Mouse (Mus musculus) ES-Bruce4 (cell line): ENCODE data around the gene Stam2. TPM values are rescaled to one million over a fixed set of nuclear protein-coding genes. Genes with fewer than 3 reads are reported as not detected.

Experiments used
- H3K27ac ChIP-seq: 2 replicates; pipeline ENCODE4 v1.5.1; 2012; ENCODE audit warnings: low read length, inconsistent platforms; ENCODE audit not compliant: insufficient read depth
- H3K27me3 ChIP-seq: 2 replicates; pipeline ENCODE4 v1.6.1; 2012; ENCODE audit warnings: mild to moderate bottlenecking, low read length, inconsistent platforms; ENCODE audit not compliant: control insufficient read depth, poor library complexity, insufficient read depth, severe bottlenecking
- H3K36me3 ChIP-seq: 2 replicates; pipeline ENCODE4 v1.6.1; 2012; ENCODE audit warnings: inconsistent platforms, mild to moderate bottlenecking, low read length, moderate library complexity; ENCODE audit not compliant: control insufficient read depth, poor library complexity, insufficient read depth, severe bottlenecking
- H3K4me1 ChIP-seq: one replicate; pipeline ENCODE4 v1.8.1; 2011; ENCODE audit warnings: low read length; ENCODE audit not compliant: control insufficient read depth, insufficient read depth
- H3K4me3 ChIP-seq: 2 replicates; pipeline ENCODE4 v1.5.1; 2011; ENCODE audit warnings: low read depth, mild to moderate bottlenecking, low read length
- H3K9ac ChIP-seq: 2 replicates; pipeline ENCODE4 v1.6.1; 2012; ENCODE audit warnings: low read depth, mild to moderate bottlenecking, inconsistent platforms; ENCODE audit not compliant: poor library complexity, severe bottlenecking
- H3K9me3 ChIP-seq: replicated peaks from 2 replicates; pipeline ENCODE4 v1.6.1; 2012; ENCODE audit warnings: mild to moderate bottlenecking, low read length, inconsistent platforms; ENCODE audit not compliant: control insufficient read depth, poor library complexity, insufficient read depth, severe bottlenecking
- CTCF ChIP-seq: IDR thresholded peaks from one replicate; pipeline ENCODE4 v1.8.1; 2011; ENCODE audit warnings: low read depth, low read length
- EP300 ChIP-seq: IDR thresholded peaks from 2 replicates; pipeline ENCODE4 v1.6.1; 2011; ENCODE audit warnings: low read depth, low read length; ENCODE audit not compliant: insufficient read depth
- POLR2A ChIP-seq: IDR thresholded peaks from one replicate; pipeline ENCODE4 v1.8.1; 2011; ENCODE audit warnings: low read length; ENCODE audit not compliant: insufficient read depth
- polyA plus RNA-seq: library from polyadenylated mRNA; stranded (reverse); fragments of >200 nt; gene quantifications from 2 replicates; pipeline ENCODE4 v1.2.4, GENCODE M21; 2011; ENCODE audit warnings: low read depth; ENCODE audit not compliant: missing spikeins, insufficient read depth, insufficient read length

Stam2 gene
- polyA plus RNA-seq, 1 experiment = 37.9 TPM

DNA sequence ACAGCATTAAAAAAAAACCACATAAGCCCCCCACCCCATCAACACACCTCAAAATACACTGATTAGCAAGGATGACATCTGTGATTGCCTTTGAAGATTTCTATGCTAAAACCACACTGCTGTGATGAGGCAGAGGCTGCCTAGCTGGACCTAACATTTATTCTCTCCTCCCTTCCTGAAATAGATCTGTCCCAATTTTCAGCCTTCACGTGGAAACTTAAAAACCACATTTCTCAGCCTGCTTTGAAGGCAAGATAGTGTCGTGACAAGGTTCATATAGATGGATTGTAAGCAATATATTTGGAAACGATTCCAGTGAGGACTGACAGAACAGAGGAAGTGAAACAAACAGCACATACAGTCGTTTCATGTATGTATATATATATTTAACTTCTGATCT is 87.5 kb downstream of the Stam2 start:
- H3K4me1 ChIP-seq = no peaks in the 10 kb centered on the region
- H3K36me3 ChIP-seq = no peaks in the 10 kb centered on the region
- H3K9ac ChIP-seq = no peak overlapping the region
- no peak overlapping the region for H3K4me3 ChIP-seq
- H3K9me3 ChIP-seq = no peaks in the 10 kb centered on the region
- no peaks in the 10 kb centered on the region for H3K27me3 ChIP-seq
- TF ChIP-seq POLR2A (no peak), EP300 (no peak), CTCF (no peak)
- H3K27ac ChIP-seq = no peak overlapping the region

DNA sequence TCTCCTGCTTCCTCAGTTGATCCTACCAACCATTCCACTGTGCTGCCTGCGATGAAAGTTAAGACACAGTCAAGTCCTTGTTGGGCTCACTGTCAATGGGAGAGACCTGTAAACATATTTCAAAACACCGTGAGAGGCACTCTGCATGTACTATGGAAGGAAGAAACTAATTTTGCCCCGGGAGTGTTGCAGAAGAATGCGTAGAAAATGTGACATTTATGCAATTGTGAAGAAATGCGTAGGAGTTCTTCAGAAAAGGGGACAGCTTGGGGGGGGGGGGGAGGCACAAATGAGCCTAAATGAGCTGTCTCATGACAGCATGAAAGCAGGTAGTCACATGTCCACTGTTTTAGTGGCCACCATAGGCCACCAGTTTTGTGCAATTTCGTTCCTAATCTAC is 90.5 kb downstream of the Stam2 start:
- H3K27ac ChIP-seq = no peak overlapping the region
- H3K9ac ChIP-seq = no peak overlapping the region
- TF ChIP-seq CTCF (no peak), EP300 (no peak), POLR2A (no peak)

DNA sequence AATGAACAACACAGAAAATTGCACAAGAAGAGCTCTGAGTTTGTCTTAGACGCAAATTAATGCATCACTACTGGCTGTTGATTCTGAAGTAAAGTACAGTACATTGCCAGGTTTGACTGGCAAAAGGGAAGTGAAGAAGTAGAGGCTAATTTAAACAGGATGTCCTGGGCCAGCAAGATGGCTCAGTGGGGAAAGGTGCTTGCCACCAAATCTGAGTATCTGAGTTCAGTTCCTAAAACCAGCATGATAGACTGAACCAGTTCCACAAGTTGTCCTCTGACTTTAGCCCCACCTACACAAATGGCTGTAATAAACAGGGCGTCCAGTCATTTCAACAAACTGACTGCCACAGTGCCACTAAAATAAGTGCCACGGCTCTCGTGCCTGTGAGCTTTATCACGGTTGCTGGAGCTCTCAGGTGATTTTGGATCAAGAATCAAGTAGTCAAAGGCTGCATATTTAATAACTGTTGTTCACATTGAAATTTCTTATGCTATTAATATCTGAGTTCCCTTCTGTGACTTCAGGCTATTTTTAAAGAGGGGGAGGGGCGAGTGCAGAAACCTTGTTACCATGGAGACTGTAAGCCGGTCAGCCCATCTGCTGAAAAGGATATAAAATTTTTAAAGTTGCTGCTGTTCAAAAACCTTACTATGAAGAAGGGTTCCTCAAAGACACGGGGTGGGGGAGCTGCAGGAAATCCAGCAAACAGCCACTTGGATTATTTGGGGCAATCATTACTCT is 94.7 kb downstream of the Stam2 start:
- H3K4me1 ChIP-seq = no peaks in the 10 kb centered on the region
- no peaks in the 10 kb centered on the region for H3K27me3 ChIP-seq
- no peak for TF ChIP-seq POLR2A
- TF ChIP-seq EP300 = no peak
- no peak for TF ChIP-seq CTCF
- H3K9ac ChIP-seq = no peak overlapping the region
- H3K36me3 ChIP-seq = no peaks in the 10 kb centered on the region
- no peak overlapping the region for H3K27ac ChIP-seq
- no peaks in the 10 kb centered on the region for H3K9me3 ChIP-seq
- no peak overlapping the region for H3K4me3 ChIP-seq

More for the DNA sequence above, 90.5 kb downstream of the Stam2 start:
- H3K4me1 ChIP-seq = no peaks in the 10 kb centered on the region
- H3K9me3 ChIP-seq = no peaks in the 10 kb centered on the region
- no peaks in the 10 kb centered on the region for H3K27me3 ChIP-seq
- H3K4me3 ChIP-seq = no peak overlapping the region
- no peaks in the 10 kb centered on the region for H3K36me3 ChIP-seq

DNA sequence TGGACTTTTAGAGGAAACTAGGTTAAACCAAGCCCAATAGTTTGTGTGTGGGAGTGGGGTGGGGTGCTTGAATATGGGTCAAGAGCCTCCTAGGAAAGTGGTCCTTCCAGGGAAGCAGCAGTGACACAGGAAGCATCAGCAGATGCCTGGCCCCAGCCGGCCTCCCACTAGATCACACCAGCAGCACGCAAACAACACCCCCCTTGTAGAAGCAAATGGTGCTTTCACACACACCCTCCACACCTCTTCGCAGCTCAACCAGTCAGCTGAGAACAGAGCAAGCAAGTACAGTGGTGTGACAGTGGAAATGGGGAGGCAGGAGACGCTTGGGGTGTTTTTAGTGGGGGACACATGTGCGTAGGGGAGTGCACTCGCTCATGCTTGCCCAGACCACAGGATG is 98.4 kb downstream of the Stam2 start:
- H3K4me3 ChIP-seq = no peak overlapping the region
- H3K4me1 ChIP-seq = no peaks in the 10 kb centered on the region
- 0 out of 2 replicates have a peak, but pooled peaks cover 2% of the 10 kb centered on the region for H3K9me3 ChIP-seq
- H3K9ac ChIP-seq = no peak overlapping the region
- no peaks in the 10 kb centered on the region for H3K36me3 ChIP-seq
- TF ChIP-seq CTCF = no peak
- no peak overlapping the region for H3K27ac ChIP-seq
- H3K27me3 ChIP-seq = no peaks in the 10 kb centered on the region

Other genes starting within 250 kb of the Stam2 start
- gene Cacnb4, start 65.5 kb downstream of the Stam2 start, polyA plus RNA-seq = 1.3 TPM in 1 of 2 replicates, not detected in the other
- gene Fmnl2, start 115.6 kb upstream of the Stam2 start, polyA plus RNA-seq = 54.6 and 55.7 TPM in 2 replicates